Mouse (Mus musculus): Measurements from ENCODE around the gene Hras.

DNA sequence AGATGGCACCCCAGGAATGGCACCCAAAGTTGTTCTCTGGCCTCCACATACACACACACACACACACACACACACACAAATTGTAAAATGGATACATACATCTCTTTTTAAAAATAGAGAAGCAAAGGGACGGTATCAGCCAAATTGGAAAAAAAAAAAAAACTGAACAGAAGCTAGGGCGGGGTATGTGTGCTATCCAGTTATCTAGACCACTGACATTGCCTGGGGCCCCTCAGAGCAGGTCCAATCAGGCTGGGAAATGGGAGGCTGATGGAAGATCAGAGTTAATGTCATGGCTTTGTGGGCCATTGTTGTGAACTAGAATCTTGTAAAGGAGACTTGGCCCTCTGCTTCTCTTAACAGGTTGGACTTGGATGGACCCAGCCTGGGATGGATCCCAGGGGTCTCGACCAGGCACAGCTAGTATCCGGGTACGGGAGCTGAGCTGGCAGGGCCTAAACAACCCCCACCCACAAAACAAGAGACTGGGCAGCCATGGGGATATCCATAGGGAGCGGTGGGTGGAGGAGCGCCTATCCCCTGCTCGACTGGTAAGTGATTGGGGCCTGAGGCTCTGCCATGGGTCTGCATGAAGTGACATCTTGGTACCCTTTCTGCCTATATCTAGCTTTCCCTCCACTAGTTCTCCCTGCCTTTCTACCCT, 2.9 kb upstream of the Hras start:
- TF ChIP-seq CTCF (IDR thresholded peaks at IDR 0.05 in 2 of 3, conservative IDR thresholded peaks at IDR 0.05 in 1 of 3; ENCODE audit: control insufficient read depth in 1 of 3, insufficient read depth in 1 of 3, low read depth in 2 of 3, low read length in 3 of 3, poor library complexity in 1 of 3, severe bottlenecking in 1 of 3) (no peak), MYC (IDR thresholded peaks at IDR 0.05; ENCODE audit: low read depth, low read length) (no peak), ZMIZ1 (IDR thresholded peaks at IDR 0.05; ENCODE audit: low read depth, low read length) (no peak), RAD21 (IDR thresholded peaks at IDR 0.05; ENCODE audit: low read depth, low read length) (no peak), POLR2A (IDR thresholded peaks at IDR 0.05; ENCODE audit: control insufficient read depth in 1 of 2, insufficient read depth in 1 of 2, low read depth in 1 of 2, low read length in 2 of 2, poor library complexity in 1 of 2) (no peak), NRF1 (IDR thresholded peaks at IDR 0.05; ENCODE audit: insufficient read depth, low read depth, low read length, poor library complexity, severe bottlenecking) (no peak)

All from MEL (cell line).